Mouse (Mus musculus): ENCODE data around the gene Il18rap. TPM values are rescaled to one million over a fixed set of nuclear protein-coding genes. Genes with fewer than 3 reads are reported as not detected.

The Il18rap gene
- polyA plus RNA-seq, 1 experiment from 2014 or later, result 0.33 TPM

DNA sequence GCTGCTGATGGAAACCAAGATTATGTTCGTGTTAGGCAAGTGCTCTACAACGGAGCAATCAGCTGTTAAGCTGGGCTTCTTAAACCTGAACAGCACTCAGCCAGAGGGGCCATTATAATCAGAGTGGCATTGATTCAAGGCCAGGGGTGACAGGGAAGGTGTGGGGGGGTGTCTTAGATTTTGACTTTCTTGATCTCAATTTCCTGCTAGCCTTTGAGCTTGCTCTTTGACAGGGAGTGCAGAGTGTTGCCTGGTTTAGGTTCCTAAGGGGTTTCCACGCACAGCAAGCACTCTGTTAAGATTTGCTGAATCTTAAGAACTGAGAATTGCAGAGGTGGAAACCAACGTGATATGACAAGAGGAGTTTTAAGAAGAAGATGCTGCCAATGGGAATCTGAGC is 38.4 kb upstream of the Il18rap start:
- Histone ChIP-seq H3K27me3 (replicated peaks; ENCODE audit: control insufficient read depth, insufficient read depth, low read length) (no peaks in the 10 kb centered on the region), H3K4me3 (ENCODE audit: low read length) (no peak overlapping the region), H3K4me1 (ENCODE audit: control insufficient read depth, insufficient read depth, low read length) (no peaks in the 10 kb centered on the region), H3K9me3 (ENCODE audit: control insufficient read depth, low read length) (no peaks in the 10 kb centered on the region), H3K4me2 (ENCODE audit: low read depth, low read length) (no peak overlapping the region), H3K27ac (ENCODE audit: low read length) (no peak overlapping the region), H3K36me3 (ENCODE audit: control insufficient read depth, insufficient read depth, low read length) (no peaks in the 10 kb centered on the region), H3K9ac (ENCODE audit: low read depth, low read length) (no peak overlapping the region)
- no peak for ATAC-seq
- WGBS, result 75% methylated on average over 4 of the region's 4 CpGs

DNA sequence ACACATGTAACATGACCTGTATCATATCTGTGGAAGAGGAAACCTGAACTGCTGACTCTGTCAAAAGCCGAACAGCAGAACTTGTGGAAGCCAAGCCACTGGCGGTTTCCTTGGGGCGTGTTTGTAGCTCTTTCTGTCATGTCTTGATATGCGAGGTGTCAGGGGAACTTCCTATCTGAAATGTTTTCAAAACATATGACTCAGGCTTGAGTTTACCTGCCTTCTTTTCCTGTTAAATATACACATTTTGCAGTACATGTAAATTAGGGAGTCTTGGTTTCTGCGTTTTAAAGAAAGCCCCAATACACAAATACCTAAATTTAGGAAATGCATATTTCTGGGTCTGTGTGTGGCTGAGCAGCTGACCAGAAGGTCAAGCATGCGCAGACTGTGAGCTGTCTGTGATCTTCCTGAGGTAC is 35.6 kb upstream of the Il18rap start:
- Histone ChIP-seq H3K9me3 (ENCODE audit: control insufficient read depth, low read length) (no peaks in the 10 kb centered on the region), H3K9ac (ENCODE audit: low read depth, low read length) (no peak overlapping the region), H3K27ac (ENCODE audit: low read length) (no peak overlapping the region), H3K36me3 (ENCODE audit: control insufficient read depth, insufficient read depth, low read length) (no peaks in the 10 kb centered on the region), H3K27me3 (replicated peaks; ENCODE audit: control insufficient read depth, insufficient read depth, low read length) (no peaks in the 10 kb centered on the region), H3K4me2 (ENCODE audit: low read depth, low read length) (no peak overlapping the region), H3K4me3 (ENCODE audit: low read length) (no peak overlapping the region), H3K4me1 (ENCODE audit: control insufficient read depth, insufficient read depth, low read length) (no peaks in the 10 kb centered on the region)
- no peak for ATAC-seq
- 68% methylated on average over 6 of the region's 6 CpGs for WGBS

DNA sequence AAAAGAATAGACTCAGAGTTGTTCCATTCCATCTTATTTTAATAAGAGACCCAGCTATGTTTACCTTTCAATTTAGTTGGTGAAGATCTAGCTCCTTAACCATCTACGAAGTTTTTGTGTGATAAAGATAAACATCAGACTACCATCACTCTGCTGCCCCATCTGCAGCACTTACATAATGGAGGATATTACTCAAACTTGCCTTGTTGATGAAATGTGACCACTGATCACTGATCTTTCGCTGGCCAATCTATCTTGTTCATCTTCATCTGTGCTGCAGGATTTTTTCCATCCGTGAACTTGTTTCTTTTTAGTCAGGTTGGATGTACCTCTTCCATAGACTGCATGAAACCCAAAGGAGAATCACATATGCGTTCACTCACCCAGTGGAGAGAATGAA is 20.6 kb upstream of the Il18rap start:
- H3K27me3 ChIP-seq (replicated peaks; ENCODE audit: control insufficient read depth, insufficient read depth, low read length), result no peaks in the 10 kb centered on the region
- H3K27ac ChIP-seq (ENCODE audit: low read length), result no peak overlapping the region
- no peaks in the 10 kb centered on the region for H3K9me3 ChIP-seq (ENCODE audit: control insufficient read depth, low read length)
- no peak for ATAC-seq
- no peak overlapping the region for H3K4me3 ChIP-seq (ENCODE audit: low read length)
- no peaks in the 10 kb centered on the region for H3K4me1 ChIP-seq (ENCODE audit: control insufficient read depth, insufficient read depth, low read length)
- H3K9ac ChIP-seq (ENCODE audit: low read depth, low read length), result no peak overlapping the region
- H3K4me2 ChIP-seq (ENCODE audit: low read depth, low read length), result no peak overlapping the region
- H3K36me3 ChIP-seq (ENCODE audit: control insufficient read depth, insufficient read depth, low read length), result no peaks in the 10 kb centered on the region
- WGBS, result 79% methylated on average over 4 of the region's 4 CpGs

DNA sequence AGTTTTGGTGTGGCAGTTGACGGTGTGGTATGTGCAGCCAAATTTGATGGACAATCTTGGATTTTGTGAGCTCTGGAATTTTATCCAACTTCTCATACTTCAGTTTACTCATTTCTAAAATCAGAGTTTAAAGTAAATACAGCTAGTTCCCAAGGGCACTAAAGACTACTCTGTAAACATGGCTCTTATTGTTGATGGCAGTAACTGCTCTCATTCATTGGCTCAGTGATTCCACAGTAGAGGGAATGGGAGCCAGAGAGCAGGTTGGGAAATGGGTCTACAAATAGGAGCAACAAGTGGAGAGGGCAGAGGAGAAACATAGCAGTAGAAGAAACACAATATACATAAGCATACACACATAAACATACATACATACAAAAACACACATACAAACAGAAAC is 15.5 kb upstream of the Il18rap start:
- H3K4me2 ChIP-seq (ENCODE audit: low read depth, low read length), result no peak overlapping the region
- H3K9ac ChIP-seq (ENCODE audit: low read depth, low read length), result no peak overlapping the region
- no peaks in the 10 kb centered on the region for H3K9me3 ChIP-seq (ENCODE audit: control insufficient read depth, low read length)
- H3K27me3 ChIP-seq (replicated peaks; ENCODE audit: control insufficient read depth, insufficient read depth, low read length), result no peaks in the 10 kb centered on the region
- H3K4me3 ChIP-seq (ENCODE audit: low read length), result no peak overlapping the region
- ATAC-seq, result no peak
- 71% methylated on average over 1 of the region's 1 CpGs for WGBS
- no peaks in the 10 kb centered on the region for H3K36me3 ChIP-seq (ENCODE audit: control insufficient read depth, insufficient read depth, low read length)
- no peak overlapping the region for H3K27ac ChIP-seq (ENCODE audit: low read length)
- no peaks in the 10 kb centered on the region for H3K4me1 ChIP-seq (ENCODE audit: control insufficient read depth, insufficient read depth, low read length)

DNA sequence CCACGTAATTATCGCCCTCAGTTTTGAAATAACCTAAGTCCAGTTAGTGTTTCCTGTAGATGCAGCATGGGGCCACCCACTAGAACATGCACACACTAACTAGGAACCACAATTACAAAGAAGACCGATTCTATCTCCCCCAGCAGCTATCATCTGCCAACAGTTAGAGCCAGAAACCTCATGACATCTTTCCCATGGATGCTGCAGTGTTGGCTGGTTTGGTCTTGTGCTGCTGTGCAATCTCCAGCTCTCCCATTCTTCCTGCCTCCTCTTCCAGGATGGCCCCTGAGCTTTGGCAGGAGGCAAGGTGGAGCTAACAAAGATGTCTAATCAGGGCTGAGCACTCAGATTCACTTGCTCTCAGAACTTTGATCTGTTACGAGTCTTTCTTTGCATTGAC is 14.0 kb upstream of the Il18rap start:
- Histone ChIP-seq H3K9me3 (ENCODE audit: control insufficient read depth, low read length) (no peaks in the 10 kb centered on the region), H3K9ac (ENCODE audit: low read depth, low read length) (no peak overlapping the region), H3K4me3 (ENCODE audit: low read length) (no peak overlapping the region), H3K4me1 (ENCODE audit: control insufficient read depth, insufficient read depth, low read length) (no peaks in the 10 kb centered on the region), H3K36me3 (ENCODE audit: control insufficient read depth, insufficient read depth, low read length) (no peaks in the 10 kb centered on the region), H3K4me2 (ENCODE audit: low read depth, low read length) (no peak overlapping the region), H3K27ac (ENCODE audit: low read length) (no peak overlapping the region), H3K27me3 (replicated peaks; ENCODE audit: control insufficient read depth, insufficient read depth, low read length) (no peaks in the 10 kb centered on the region)
- no peak for ATAC-seq
- WGBS, result 84% methylated on average over 4 of the region's 4 CpGs

DNA sequence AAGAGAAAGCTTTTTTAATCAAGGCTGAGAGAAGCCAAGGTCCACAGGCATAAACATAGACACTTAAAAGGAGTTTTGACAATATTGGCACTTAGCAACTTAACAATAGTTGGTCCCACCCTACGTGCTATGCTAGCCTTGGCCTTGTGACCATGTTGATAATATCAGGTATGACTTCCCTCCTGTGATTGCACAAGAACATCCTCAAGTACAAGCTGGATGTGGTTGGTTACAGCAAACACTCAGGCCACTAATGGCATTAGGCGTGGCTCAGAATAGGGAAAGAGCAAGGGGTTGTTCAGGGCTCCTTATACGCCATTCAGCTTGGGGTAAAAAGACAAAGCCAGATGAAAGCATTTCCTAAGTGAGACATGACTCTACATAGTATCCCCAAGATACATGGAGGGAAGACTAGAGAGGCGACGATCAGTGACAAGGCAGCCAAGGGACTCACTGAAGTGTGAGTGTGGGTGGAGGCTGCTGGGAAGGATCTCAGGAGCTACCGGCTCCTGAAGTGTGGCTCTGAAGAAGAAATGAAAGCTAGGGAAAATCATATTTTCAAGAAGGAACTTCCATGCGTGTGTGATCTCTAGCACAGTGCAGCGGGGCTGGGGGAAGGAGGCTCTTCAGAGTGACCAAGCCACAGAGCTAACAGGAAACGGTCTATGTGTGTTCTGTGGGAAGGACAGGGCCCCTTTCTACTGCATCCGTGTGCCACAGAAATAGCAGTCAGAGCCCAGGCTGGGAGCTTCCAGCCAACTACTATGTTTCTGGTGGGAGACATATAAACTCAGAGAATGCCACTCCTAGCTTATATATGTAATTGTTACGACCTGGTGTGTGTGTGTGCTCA is 13.4 kb upstream of the Il18rap start:
- ATAC-seq, result peak; percentile 52
- WGBS, result 79% methylated on average over 11 of the region's 11 CpGs

DNA sequence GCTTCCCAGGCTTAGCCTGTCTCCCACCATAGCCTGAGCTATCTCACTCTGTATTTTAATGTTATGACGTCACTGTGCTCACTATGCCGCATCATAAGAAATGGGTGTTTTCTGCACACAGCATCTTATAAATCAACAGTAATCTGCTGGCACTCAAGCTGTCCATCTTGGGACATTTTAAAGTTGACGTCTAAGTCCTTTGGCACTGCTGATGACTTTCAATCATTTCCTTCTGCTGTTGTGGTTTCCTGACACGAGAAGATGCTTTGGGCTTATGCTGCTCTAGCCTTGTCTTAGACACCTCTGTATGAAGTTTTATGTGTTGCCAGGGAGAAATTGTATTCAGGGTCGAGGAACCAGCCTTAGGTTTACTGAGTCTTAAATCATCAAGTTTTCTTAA is 10.6 kb upstream of the Il18rap start:
- Histone ChIP-seq H3K9me3 (ENCODE audit: control insufficient read depth, low read length) (no peaks in the 10 kb centered on the region), H3K4me2 (ENCODE audit: low read depth, low read length) (no peak overlapping the region), H3K4me3 (ENCODE audit: low read length) (no peak overlapping the region), H3K27ac (ENCODE audit: low read length) (no peak overlapping the region), H3K4me1 (ENCODE audit: control insufficient read depth, insufficient read depth, low read length) (no peaks in the 10 kb centered on the region), H3K27me3 (replicated peaks; ENCODE audit: control insufficient read depth, insufficient read depth, low read length) (no peaks in the 10 kb centered on the region), H3K36me3 (ENCODE audit: control insufficient read depth, insufficient read depth, low read length) (no peaks in the 10 kb centered on the region), H3K9ac (ENCODE audit: low read depth, low read length) (no peak overlapping the region)
- no peak for ATAC-seq
- WGBS, result 68% methylated on average over 5 of the region's 5 CpGs

More for the DNA sequence above, 13.4 kb upstream of the Il18rap start:
- Histone ChIP-seq H3K9ac (ENCODE audit: low read depth, low read length) (no peak overlapping the region), H3K4me2 (ENCODE audit: low read depth, low read length) (no peak overlapping the region), H3K4me3 (ENCODE audit: low read length) (no peak overlapping the region), H3K27ac (ENCODE audit: low read length) (no peak overlapping the region), H3K27me3 (replicated peaks; ENCODE audit: control insufficient read depth, insufficient read depth, low read length) (no peaks in the 10 kb centered on the region), H3K9me3 (ENCODE audit: control insufficient read depth, low read length) (no peaks in the 10 kb centered on the region), H3K36me3 (ENCODE audit: control insufficient read depth, insufficient read depth, low read length) (no peaks in the 10 kb centered on the region), H3K4me1 (ENCODE audit: control insufficient read depth, insufficient read depth, low read length) (no peaks in the 10 kb centered on the region)

DNA sequence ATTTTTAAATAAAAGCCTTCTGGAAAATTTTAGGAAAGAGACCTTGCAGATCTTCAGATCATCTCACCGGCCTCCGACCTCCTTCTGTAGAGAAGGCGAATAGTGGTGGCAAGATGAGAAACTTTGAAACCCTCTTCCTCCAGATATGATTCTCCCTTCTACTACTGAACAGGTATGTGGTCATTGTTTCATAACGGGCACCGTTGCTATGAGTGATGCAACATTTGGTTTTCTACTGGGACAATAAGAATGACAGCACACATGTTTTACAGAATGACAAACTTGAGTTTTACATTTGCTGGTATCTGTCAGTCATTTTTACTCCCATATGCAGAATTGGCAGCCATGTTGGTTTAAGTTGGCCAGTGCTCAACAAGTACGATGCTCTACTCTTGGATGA is 1.2 kb downstream of the Il18rap start:
- no peak overlapping the region for H3K27ac ChIP-seq (ENCODE audit: low read length)
- no peaks in the 10 kb centered on the region for H3K36me3 ChIP-seq (ENCODE audit: control insufficient read depth, insufficient read depth, low read length)
- no peaks in the 10 kb centered on the region for H3K4me1 ChIP-seq (ENCODE audit: control insufficient read depth, insufficient read depth, low read length)
- 89% methylated on average over 6 of the region's 6 CpGs for WGBS
- ATAC-seq, result no peak
- H3K27me3 ChIP-seq (replicated peaks; ENCODE audit: control insufficient read depth, insufficient read depth, low read length), result no peaks in the 10 kb centered on the region
- H3K4me3 ChIP-seq (ENCODE audit: low read length), result no peak overlapping the region
- H3K4me2 ChIP-seq (ENCODE audit: low read depth, low read length), result no peak overlapping the region
- no peaks in the 10 kb centered on the region for H3K9me3 ChIP-seq (ENCODE audit: control insufficient read depth, low read length)
- no peak overlapping the region for H3K9ac ChIP-seq (ENCODE audit: low read depth, low read length)

DNA sequence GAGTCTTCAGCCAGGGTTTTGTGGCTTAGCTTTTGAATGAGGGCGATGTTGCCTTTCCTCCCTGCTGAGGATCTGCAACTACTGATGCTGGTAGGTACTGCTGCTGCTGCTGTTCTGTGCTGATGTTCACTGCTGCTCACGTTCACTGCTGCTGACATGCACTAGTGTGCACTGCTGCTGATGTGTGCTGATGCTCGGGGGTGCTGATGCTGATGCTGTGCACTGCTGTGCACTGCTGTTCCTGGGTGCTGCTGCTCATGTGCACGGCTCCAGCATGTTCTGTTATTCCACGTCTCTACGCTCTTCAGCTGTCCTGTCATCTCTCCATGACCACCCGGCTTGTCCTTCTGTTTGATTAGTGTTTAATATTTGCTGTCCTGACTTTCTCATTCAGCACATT is 7.8 kb downstream of the Il18rap start:
- H3K9me3 ChIP-seq (ENCODE audit: control insufficient read depth, low read length), result no peaks in the 10 kb centered on the region
- no peaks in the 10 kb centered on the region for H3K27me3 ChIP-seq (replicated peaks; ENCODE audit: control insufficient read depth, insufficient read depth, low read length)
- no peak overlapping the region for H3K4me3 ChIP-seq (ENCODE audit: low read length)
- no peaks in the 10 kb centered on the region for H3K4me1 ChIP-seq (ENCODE audit: control insufficient read depth, insufficient read depth, low read length)
- H3K27ac ChIP-seq (ENCODE audit: low read length), result no peak overlapping the region
- 86% methylated on average over 7 of the region's 7 CpGs for WGBS
- ATAC-seq, result no peak
- no peak overlapping the region for H3K4me2 ChIP-seq (ENCODE audit: low read depth, low read length)
- H3K9ac ChIP-seq (ENCODE audit: low read depth, low read length), result no peak overlapping the region
- no peaks in the 10 kb centered on the region for H3K36me3 ChIP-seq (ENCODE audit: control insufficient read depth, insufficient read depth, low read length)

Data from intestine, embryonic 16.5 days (tissue).